Mouse (Mus musculus): ENCODE results near the gene Irs3. TPM values are rescaled to one million over a fixed set of nuclear protein-coding genes. Genes with fewer than 3 reads are reported as not detected.

The Irs3 gene
- polyA plus RNA-seq, 1 experiment from 2014 or later, result 0.23 TPM

DNA sequence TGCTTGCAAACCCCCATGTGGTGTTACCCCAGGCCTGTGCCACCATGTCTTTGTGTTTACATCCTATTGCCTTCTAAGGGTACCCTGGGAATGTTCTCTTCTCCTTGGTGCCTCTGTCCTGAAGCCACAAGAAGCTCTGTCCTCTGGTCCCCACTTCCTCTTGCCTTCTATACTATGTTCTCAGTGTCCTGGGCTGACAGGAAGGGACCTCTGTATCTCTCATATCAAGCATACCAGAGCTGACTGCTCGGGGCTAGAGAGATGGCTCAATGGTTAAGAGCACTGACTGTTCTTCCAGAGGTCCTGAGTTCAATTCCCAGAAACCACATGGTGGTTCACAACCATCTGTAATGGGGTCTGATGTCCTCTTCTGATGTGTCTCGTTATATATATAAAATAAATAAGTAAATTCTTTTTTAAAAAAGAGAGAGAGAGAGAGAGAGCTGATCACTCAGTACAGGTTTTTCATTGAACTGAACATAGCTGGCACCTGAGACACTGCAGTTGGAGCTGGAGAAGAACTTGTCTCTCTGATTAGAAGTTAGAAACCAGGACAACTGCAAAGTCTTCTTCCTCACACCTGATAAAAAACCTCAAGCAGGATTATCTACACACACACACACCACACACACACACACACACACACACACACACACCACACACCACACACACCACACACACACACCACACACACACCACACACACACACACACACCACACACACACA lies 47.3 kb downstream of the Irs3 start:
- no peaks in the 10 kb centered on the region for H3K27me3 ChIP-seq (ENCODE audit: control insufficient read depth, insufficient read depth, low read length)
- H3K4me2 ChIP-seq, result no peak overlapping the region
- H3K9ac ChIP-seq (ENCODE audit: low read depth, low read length), result no peak overlapping the region
- no peaks in the 10 kb centered on the region for H3K9me3 ChIP-seq (replicated peaks; ENCODE audit: control insufficient read depth, low read length)
- H3K27ac ChIP-seq (ENCODE audit: low read depth, low read length), result no peak overlapping the region
- peaks cover 11% of the 10 kb centered on the region for H3K4me1 ChIP-seq (ENCODE audit: control insufficient read depth, insufficient read depth, low read length)
- peaks cover 2% of the 10 kb centered on the region for H3K36me3 ChIP-seq (ENCODE audit: control insufficient read depth, insufficient read depth, low read length)
- 73% methylated on average over 2 of the region's 2 CpGs for WGBS (ENCODE audit: insufficient replicate concordance)
- no peak overlapping the region for H3K4me3 ChIP-seq (ENCODE audit: low read depth, low read length)
- ATAC-seq (replicated peaks; ENCODE audit: insufficient number of reproducible peaks, low FRiP score, low TSS enrichment), result no peak

GRCm38 (mm10) chr5:137597625-137598024 lies 47.9 kb downstream of the Irs3 start:
- Histone ChIP-seq H3K9ac (ENCODE audit: low read depth, low read length) (no peak overlapping the region), H3K4me2 (no peak overlapping the region), H3K36me3 (ENCODE audit: control insufficient read depth, insufficient read depth, low read length) (peaks cover 2% of the 10 kb centered on the region), H3K4me1 (ENCODE audit: control insufficient read depth, insufficient read depth, low read length) (peaks cover 11% of the 10 kb centered on the region), H3K9me3 (replicated peaks; ENCODE audit: control insufficient read depth, low read length) (no peaks in the 10 kb centered on the region), H3K4me3 (ENCODE audit: low read depth, low read length) (no peak overlapping the region), H3K27me3 (ENCODE audit: control insufficient read depth, insufficient read depth, low read length) (no peaks in the 10 kb centered on the region), H3K27ac (ENCODE audit: low read depth, low read length) (no peak overlapping the region)
- ATAC-seq (replicated peaks; ENCODE audit: insufficient number of reproducible peaks, low FRiP score, low TSS enrichment), result no peak
- WGBS (ENCODE audit: insufficient replicate concordance), result 93% methylated on average over 6 of the region's 6 CpGs

GRCm38 (mm10) chr5:137596601-137597261 lies 48.8 kb downstream of the Irs3 start:
- H3K4me2 ChIP-seq, result peak overlapping the region; percentile 46
- peaks cover 2% of the 10 kb centered on the region for H3K36me3 ChIP-seq (ENCODE audit: control insufficient read depth, insufficient read depth, low read length)
- peak overlapping the region; percentile 10; the same call in 1 of the 2 replicates for H3K4me3 ChIP-seq (ENCODE audit: low read depth, low read length)
- peaks cover 7% of the 10 kb centered on the region for H3K4me1 ChIP-seq (ENCODE audit: control insufficient read depth, insufficient read depth, low read length)
- H3K27ac ChIP-seq (ENCODE audit: low read depth, low read length), result no peak overlapping the region
- WGBS (ENCODE audit: insufficient replicate concordance), result 24% methylated on average over 30 of the region's 30 CpGs
- H3K9me3 ChIP-seq (replicated peaks; ENCODE audit: control insufficient read depth, low read length), result no peaks in the 10 kb centered on the region
- no peaks in the 10 kb centered on the region for H3K27me3 ChIP-seq (ENCODE audit: control insufficient read depth, insufficient read depth, low read length)
- peak overlapping the region; percentile 34; the same call in 1 of the 2 replicates for H3K9ac ChIP-seq (ENCODE audit: low read depth, low read length)
- no peak for ATAC-seq (replicated peaks; ENCODE audit: insufficient number of reproducible peaks, low FRiP score, low TSS enrichment)

- H3K4me1 ChIP-seq (ENCODE audit: control insufficient read depth, insufficient read depth, low read length), result peaks cover 7% of the 10 kb centered on the region
- H3K4me3 ChIP-seq (ENCODE audit: low read depth, low read length), result no peak overlapping the region
- H3K4me2 ChIP-seq, result no peak overlapping the region
- no peak for ATAC-seq (replicated peaks; ENCODE audit: insufficient number of reproducible peaks, low FRiP score, low TSS enrichment)
- H3K9ac ChIP-seq (ENCODE audit: low read depth, low read length), result no peak overlapping the region
- H3K27me3 ChIP-seq (ENCODE audit: control insufficient read depth, insufficient read depth, low read length), result no peaks in the 10 kb centered on the region
- H3K27ac ChIP-seq (ENCODE audit: low read depth, low read length), result no peak overlapping the region
- peaks cover 2% of the 10 kb centered on the region for H3K36me3 ChIP-seq (ENCODE audit: control insufficient read depth, insufficient read depth, low read length)
- WGBS (ENCODE audit: insufficient replicate concordance), result 75% methylated on average over 7 of the region's 7 CpGs
- H3K9me3 ChIP-seq (replicated peaks; ENCODE audit: control insufficient read depth, low read length), result no peaks in the 10 kb centered on the region
Measured at GRCm38 (mm10) chr5:137595921-137596320, 49.6 kb downstream of the Irs3 start.

Other genes with a start within 250 kb of the Irs3 start
- 0.03 and 0.11 TPM in 2 replicates for gene Zan, start 168.7 kb downstream of the Irs3 start, polyA plus RNA-seq (2014; fragmentation: Nextera tagmentation; extraction: Ambion mirVana)
- gene Pop7, start 143.2 kb downstream of the Irs3 start, polyA plus RNA-seq (2014; fragmentation: Nextera tagmentation; extraction: Ambion mirVana), result 46.5 and 50.0 TPM in 2 replicates
- gene Gigyf1, start 127.2 kb downstream of the Irs3 start, polyA plus RNA-seq (2014; fragmentation: Nextera tagmentation; extraction: Ambion mirVana), result 6.8 and 9.5 TPM in 2 replicates
- gene Epo, start 112.5 kb downstream of the Irs3 start, polyA plus RNA-seq (2014; fragmentation: Nextera tagmentation; extraction: Ambion mirVana), result not detected in 2 replicates
- 307 and 318 TPM in 2 replicates for gene Gnb2, start 112.2 kb downstream of the Irs3 start, polyA plus RNA-seq (2014; fragmentation: Nextera tagmentation; extraction: Ambion mirVana)
- gene Actl6b, start 92.2 kb downstream of the Irs3 start, polyA plus RNA-seq (2014; fragmentation: Nextera tagmentation; extraction: Ambion mirVana), result 0.65 and 1.0 TPM in 2 replicates
- 2.3 and 3.5 TPM in 2 replicates for gene Tfr2, start 75.9 kb downstream of the Irs3 start, polyA plus RNA-seq (2014; fragmentation: Nextera tagmentation; extraction: Ambion mirVana)
- gene Mospd3, start 44.7 kb downstream of the Irs3 start, polyA plus RNA-seq (2014; fragmentation: Nextera tagmentation; extraction: Ambion mirVana), result 13.9 and 16.0 TPM in 2 replicates
- gene Pcolce, start 31.9 kb downstream of the Irs3 start, polyA plus RNA-seq (2014; fragmentation: Nextera tagmentation; extraction: Ambion mirVana), result 120 and 134 TPM in 2 replicates
- gene Fbxo24, start 16.7 kb downstream of the Irs3 start, polyA plus RNA-seq (2014; fragmentation: Nextera tagmentation; extraction: Ambion mirVana), result not detected in 2 replicates
- 26.0 and 28.0 TPM in 2 replicates for gene Lrch4, start 16.6 kb downstream of the Irs3 start, polyA plus RNA-seq (2014; fragmentation: Nextera tagmentation; extraction: Ambion mirVana)
- gene Gm20605, start 16.5 kb downstream of the Irs3 start, polyA plus RNA-seq (2014; fragmentation: Nextera tagmentation; extraction: Ambion mirVana), result 5.9 and 6.5 TPM in 2 replicates
- 3.9 and 5.6 TPM in 2 replicates for gene Sap25, start 4.4 kb downstream of the Irs3 start, polyA plus RNA-seq (2014; fragmentation: Nextera tagmentation; extraction: Ambion mirVana)
- 19.9 TPM in 2 replicates for gene Agfg2, start 39.0 kb upstream of the Irs3 start, polyA plus RNA-seq (2014; fragmentation: Nextera tagmentation; extraction: Ambion mirVana)
- 0.47 and 1.0 TPM in 2 replicates for gene Nyap1, start 95.9 kb upstream of the Irs3 start, polyA plus RNA-seq (2014; fragmentation: Nextera tagmentation; extraction: Ambion mirVana)
- 139 and 147 TPM in 2 replicates for gene Tsc22d4, start 100.0 kb upstream of the Irs3 start, polyA plus RNA-seq (2014; fragmentation: Nextera tagmentation; extraction: Ambion mirVana)
- gene Ppp1r35, start 133.1 kb upstream of the Irs3 start, polyA plus RNA-seq (2014; fragmentation: Nextera tagmentation; extraction: Ambion mirVana), result 29.9 and 35.3 TPM in 2 replicates
- 7.4 and 9.2 TPM in 2 replicates for gene Mepce, start 141.9 kb upstream of the Irs3 start, polyA plus RNA-seq (2014; fragmentation: Nextera tagmentation; extraction: Ambion mirVana)
- gene Zcwpw1, start 142.1 kb upstream of the Irs3 start, polyA plus RNA-seq (2014; fragmentation: Nextera tagmentation; extraction: Ambion mirVana), result 12.4 and 13.7 TPM in 2 replicates
- gene Pilra, start 190.6 kb upstream of the Irs3 start, polyA plus RNA-seq (2014; fragmentation: Nextera tagmentation; extraction: Ambion mirVana), result 2.1 and 2.9 TPM in 2 replicates
- gene Pilrb1, start 212.4 kb upstream of the Irs3 start, polyA plus RNA-seq (2014; fragmentation: Nextera tagmentation; extraction: Ambion mirVana), result 0.13 and 0.84 TPM in 2 replicates
- gene Pilrb2, start 226.1 kb upstream of the Irs3 start, polyA plus RNA-seq (2014; fragmentation: Nextera tagmentation; extraction: Ambion mirVana), result 2.1 and 2.7 TPM in 2 replicates

Data from heart, embryonic 11.5 days (tissue).